Mouse (Mus musculus) hindbrain, embryonic 11.5 days (tissue): ENCODE measurements around the gene Prss43. TPM values are rescaled to one million over a fixed set of nuclear protein-coding genes. Genes with fewer than 3 reads are reported as not detected.

Source experiments
- ATAC-seq: fragments of 200-750 bp; cut with Nextera tagmentation; 2 replicates; pipeline ENCODE4 v1.8.0; 2017; ENCODE audit warnings: mild to moderate bottlenecking, moderate TSS enrichment, moderate library complexity; ENCODE audit not compliant: low FRiP score
- DNase-seq: peaks from one replicate; pipeline ENCODE4 v3.0.0-alpha.2; 2015; ENCODE audit warnings: low spot score
- H3K27ac ChIP-seq: fragments of 300-500 bp; sonication (generic); 2 replicates; pipeline ENCODE4 v1.5.1; 2014; ENCODE audit warnings: mild to moderate bottlenecking, low read depth, low read length
- H3K27me3 ChIP-seq: fragments of 300-500 bp; sonication (generic); 2 replicates; pipeline ENCODE4 v1.6.1; 2014; ENCODE audit warnings: mild to moderate bottlenecking, low read length, moderate library complexity, mixed read lengths; ENCODE audit not compliant: control insufficient read depth, insufficient read depth
- H3K36me3 ChIP-seq: fragments of 300-500 bp; sonication (generic); 2 replicates; pipeline ENCODE4 v1.6.1; 2014; ENCODE audit warnings: mild to moderate bottlenecking, low read length, moderate library complexity, mixed read lengths; ENCODE audit not compliant: control insufficient read depth, insufficient read depth
- H3K4me1 ChIP-seq: fragments of 300-500 bp; sonication (generic); replicated peaks from 2 replicates; pipeline ENCODE4 v1.6.1; 2014; ENCODE audit warnings: low read length, mixed read lengths; ENCODE audit not compliant: control insufficient read depth, insufficient read depth
- H3K4me2 ChIP-seq: fragments of 300-500 bp; sonication (generic); replicated peaks from 2 replicates; pipeline ENCODE4 v1.6.1; 2014; ENCODE audit warnings: mild to moderate bottlenecking, low read depth, low read length
- H3K4me3 ChIP-seq: fragments of 300-500 bp; sonication (generic); 2 replicates; pipeline ENCODE4 v1.5.1; 2014; ENCODE audit warnings: low read depth, low read length
- H3K9ac ChIP-seq: fragments of 300-500 bp; sonication (generic); 2 replicates; pipeline ENCODE4 v1.6.1; 2014; ENCODE audit warnings: low read depth, low read length
- H3K9me3 ChIP-seq: fragments of 300-500 bp; sonication (generic); 2 replicates; pipeline ENCODE4 v1.6.1; 2016; ENCODE audit warnings: low read length; ENCODE audit not compliant: control insufficient read depth
- WGBS: fragments of 180-500 bp; shearing (Covaris S2); extraction: QIAGEN DNeasy Blood & Tissue Kit; methylation state at CpG from one replicate; pipeline ENCODE4 v1.1.7; 2014; 5-methylcytosine and 5-hydroxymethylcytosine counted together
- polyA plus RNA-seq: library from polyadenylated mRNA; unstranded; fragments of >200 nt; fragmentation: Nextera tagmentation; extraction: Ambion mirVana; gene quantifications from 2 replicates; pipeline ENCODE4 v1.2.1, GENCODE M21; 2014

The Prss43 gene
- polyA plus RNA-seq, 1 experiment from 2014 or later = not detected

GRCm38 (mm10) chr9:110875288-110875695 is 48.8 kb downstream of the Prss43 start:
- H3K9me3 ChIP-seq = no peaks in the 10 kb centered on the region
- no peak overlapping the region for H3K4me2 ChIP-seq
- DNase-seq = no peak
- WGBS = 23% methylated on average over 4 of the region's 6 CpGs
- ATAC-seq = peak; percentile 63
- H3K27ac ChIP-seq = no peak overlapping the region
- no peak overlapping the region for H3K9ac ChIP-seq
- H3K4me3 ChIP-seq = no peak overlapping the region
- H3K4me1 ChIP-seq = peaks cover 26% of the 10 kb centered on the region
- H3K27me3 ChIP-seq = peaks cover 33% of the 10 kb centered on the region
- no peaks in the 10 kb centered on the region for H3K36me3 ChIP-seq

GRCm38 (mm10) chr9:110877353-110877752 is 50.9 kb downstream of the Prss43 start:
- 95% methylated on average over 1 of the region's 1 CpGs for WGBS
- Histone ChIP-seq H3K4me3 (no peak overlapping the region), H3K27ac (no peak overlapping the region), H3K4me1 (peaks cover 27% of the 10 kb centered on the region), H3K9me3 (no peaks in the 10 kb centered on the region), H3K27me3 (peaks cover 45% of the 10 kb centered on the region), H3K9ac (no peak overlapping the region), H3K36me3 (no peaks in the 10 kb centered on the region), H3K4me2 (no peak overlapping the region)
- no peak for ATAC-seq
- no peak for DNase-seq

- no peak overlapping the region for H3K4me3 ChIP-seq
- WGBS = 87% methylated on average over 5 of the region's 5 CpGs
- H3K4me2 ChIP-seq = no peak overlapping the region
- peaks cover 40% of the 10 kb centered on the region for H3K27me3 ChIP-seq
- H3K27ac ChIP-seq = no peak overlapping the region
- no peak overlapping the region for H3K9ac ChIP-seq
- no peaks in the 10 kb centered on the region for H3K9me3 ChIP-seq
- DNase-seq (no peak), ATAC-seq (no peak)
- H3K4me1 ChIP-seq = peaks cover 27% of the 10 kb centered on the region
- H3K36me3 ChIP-seq = no peaks in the 10 kb centered on the region
These were observed 51.4 kb downstream of the Prss43 start for GRCm38 (mm10) chr9:110877888-110878287.

GRCm38 (mm10) chr9:110879191-110879920 is 52.9 kb downstream of the Prss43 start, which contains the start of gene Als2cl:
Als2cl (plus strand) TSS chr9:110879870.
- H3K4me1 ChIP-seq = peaks cover 17% of the 10 kb centered on the region
- 13% methylated on average over 12 of the region's 12 CpGs for WGBS
- peaks cover 34% of the 10 kb centered on the region for H3K27me3 ChIP-seq
- H3K9me3 ChIP-seq = no peaks in the 10 kb centered on the region
- no peak within 1 kb of the TSS for H3K27ac ChIP-seq
- no peak for ATAC-seq
- no peak for DNase-seq
- H3K4me3 ChIP-seq = peak within 1 kb of the TSS; percentile 48
- 0 out of 2 replicates have a peak within 1 kb of the TSS, but pooled peaks have one; percentile 27 for H3K9ac ChIP-seq
- H3K36me3 ChIP-seq = no peaks in the 10 kb centered on the region
- H3K4me2 ChIP-seq = peak within 1 kb of the TSS; percentile 83

GRCm38 (mm10) chr9:110879998-110880561 is 53.6 kb downstream of the Prss43 start, which contains the start of gene Tmie:
Tmie (minus strand) TSS chr9:110880113.
- ATAC-seq = 0 out of 2 replicates have a peak, but pooled peaks have one; percentile 13
- H3K27me3 ChIP-seq = peaks cover 34% of the 10 kb centered on the region
- under 1% methylated on average over 42 of the region's 57 CpGs for WGBS

GRCm38 (mm10) chr9:110880772-110881171 is 54.3 kb downstream of the Prss43 start:
- peak overlapping the region; percentile 83; the same call in 1 of the 2 replicates for H3K4me2 ChIP-seq
- H3K27ac ChIP-seq = no peak overlapping the region
- WGBS = 70% methylated on average over 4 of the region's 4 CpGs
- H3K9me3 ChIP-seq = no peaks in the 10 kb centered on the region
- ATAC-seq (no peak), DNase-seq (no peak)
- H3K4me1 ChIP-seq = peaks cover 6% of the 10 kb centered on the region
- no peak overlapping the region for H3K9ac ChIP-seq
- H3K36me3 ChIP-seq = no peaks in the 10 kb centered on the region
- peak overlapping the region; percentile 48 for H3K4me3 ChIP-seq
- H3K27me3 ChIP-seq = peaks cover 34% of the 10 kb centered on the region

More at GRCm38 (mm10) chr9:110879998-110880561, 53.6 kb downstream of the Prss43 start, which contains the start of gene Tmie:
- Histone ChIP-seq H3K4me1 (peaks cover 10% of the 10 kb centered on the region), H3K4me2 (peak within 1 kb of the TSS; percentile 83), H3K9ac (0 out of 2 replicates have a peak within 1 kb of the TSS, but pooled peaks have one; percentile 27), H3K9me3 (no peaks in the 10 kb centered on the region), H3K36me3 (no peaks in the 10 kb centered on the region), H3K4me3 (peak within 1 kb of the TSS; percentile 48), H3K27ac (no peak within 1 kb of the TSS)
- peak; percentile 51 for DNase-seq

Other genes starting within 250 kb of the Prss43 start
- gene Nradd, start 202.2 kb upstream of the Prss43 start, polyA plus RNA-seq = 21.9 and 22.0 TPM in 2 replicates
- 1.9 and 2.4 TPM in 2 replicates for gene Nbeal2, start 172.5 kb upstream of the Prss43 start, polyA plus RNA-seq
- 141 and 145 TPM in 2 replicates for gene Ccdc12, start 170.2 kb upstream of the Prss43 start, polyA plus RNA-seq
- gene Myl3, start 84.8 kb upstream of the Prss43 start, polyA plus RNA-seq = 0.42 and 0.73 TPM in 2 replicates
- 21.9 and 23.9 TPM in 2 replicates for gene Pth1r, start 79.5 kb upstream of the Prss43 start, polyA plus RNA-seq
- gene Prss42, start 28.5 kb upstream of the Prss43 start, polyA plus RNA-seq = not detected in 2 replicates
- not detected in 2 replicates for gene Prss44, start 12.7 kb upstream of the Prss43 start, polyA plus RNA-seq
- 0.13 TPM in 1 of 2 replicates, not detected in the other for gene Prss45, start 7.9 kb downstream of the Prss43 start, polyA plus RNA-seq
- not detected in 2 replicates for gene Prss46, start 17.8 kb downstream of the Prss43 start, polyA plus RNA-seq
- 0.14 and 0.31 TPM in 2 replicates for gene Prss50, start 31.3 kb downstream of the Prss43 start, polyA plus RNA-seq
- 1.0 and 1.1 TPM in 2 replicates for gene Als2cl, start 53.2 kb downstream of the Prss43 start, polyA plus RNA-seq
- gene Tmie, start 53.4 kb downstream of the Prss43 start, polyA plus RNA-seq = 0.18 and 0.34 TPM in 2 replicates
- not detected in 2 replicates for gene Fam240a, start 90.2 kb downstream of the Prss43 start, polyA plus RNA-seq
- gene Tdgf1, start 119.5 kb downstream of the Prss43 start, polyA plus RNA-seq = not detected in 2 replicates
- 0.06 and 0.21 TPM in 2 replicates for gene Lrrc2, start 124.9 kb downstream of the Prss43 start, polyA plus RNA-seq
- 0.21 TPM in 1 of 2 replicates, not detected in the other for gene Rtp3, start 163.9 kb downstream of the Prss43 start, polyA plus RNA-seq
- gene Ltf, start 192.6 kb downstream of the Prss43 start, polyA plus RNA-seq = 0.95 TPM in 1 of 2 replicates, not detected in the other
- 0.68 and 1.7 TPM in 2 replicates for gene Ccrl2, start 230.8 kb downstream of the Prss43 start, polyA plus RNA-seq